Mouse (Mus musculus): ENCODE measurements around the gene Gm49416. TPM values are rescaled to one million over a fixed set of nuclear protein-coding genes. Genes with fewer than 3 reads are reported as not detected.
"Not testable (repeated sequence)": the region's sequence is repeated elsewhere in the genome, so short reads cannot be mapped to it uniquely, and the experiment has no call there.

The Gm49416 gene
- polyA plus RNA-seq, 1 experiment: 1.2 TPM

GRCm38 (mm10) chr19:8857689-8858088 is 31.0 kb upstream of the Gm49416 start:
- WGBS: 40% methylated on average over 4 of the region's 4 CpGs

GRCm38 (mm10) chr19:8859018-8859417 is 29.7 kb upstream of the Gm49416 start:
- no peaks in the 10 kb centered on the region for H3K36me3 ChIP-seq (ENCODE audit: control insufficient read depth, insufficient read depth, low read length)
- H3K27ac ChIP-seq (ENCODE audit: insufficient read depth, low read length): no peak overlapping the region
- no peak overlapping the region for H3K4me3 ChIP-seq (ENCODE audit: extremely low read depth, insufficient read depth, insufficient read length)
- H3K27me3 ChIP-seq (ENCODE audit: control insufficient read depth, insufficient read depth, low read length): no peaks in the 10 kb centered on the region
- H3K4me1 ChIP-seq (ENCODE audit: control insufficient read depth, insufficient read depth, insufficient read length): no peaks in the 10 kb centered on the region
- TF ChIP-seq POLR2A (IDR thresholded peaks at IDR 0.05; ENCODE audit: low read depth, low read length): no peak
- 0 out of 2 replicates have a peak, but pooled peaks have one; percentile 6 for TF ChIP-seq CTCF (IDR thresholded peaks at IDR 0.05; ENCODE audit: extremely low read depth, insufficient read depth, insufficient read length, insufficient replicate concordance)
- 27% methylated on average over 1 of the region's 1 CpGs for WGBS
- peak in 1 of 2 experiments; percentile 54 for DNase-seq (ENCODE audit: low read depth in 1 of 2, low spot score in 2 of 2)

More at GRCm38 (mm10) chr19:8857689-8858088, 31.0 kb upstream of the Gm49416 start:
- Histone ChIP-seq H3K36me3 (ENCODE audit: control insufficient read depth, insufficient read depth, low read length) (no peaks in the 10 kb centered on the region), H3K27me3 (ENCODE audit: control insufficient read depth, insufficient read depth, low read length) (no peaks in the 10 kb centered on the region), H3K4me3 (ENCODE audit: extremely low read depth, insufficient read depth, insufficient read length) (no peak overlapping the region), H3K4me1 (ENCODE audit: control insufficient read depth, insufficient read depth, insufficient read length) (no peaks in the 10 kb centered on the region), H3K27ac (ENCODE audit: insufficient read depth, low read length) (no peak overlapping the region)
- TF ChIP-seq CTCF (IDR thresholded peaks at IDR 0.05; ENCODE audit: extremely low read depth, insufficient read depth, insufficient read length, insufficient replicate concordance): peak; percentile 43; the same call in 1 of the 2 replicates
- TF ChIP-seq POLR2A (IDR thresholded peaks at IDR 0.05; ENCODE audit: low read depth, low read length): no peak
- DNase-seq (ENCODE audit: low read depth in 1 of 2, low spot score in 2 of 2): peak in 1 of 2 experiments; percentile 37

GRCm38 (mm10) chr19:8864265-8864664 is 24.5 kb upstream of the Gm49416 start:
- no peaks in the 10 kb centered on the region for H3K27me3 ChIP-seq (ENCODE audit: control insufficient read depth, insufficient read depth, low read length)
- H3K27ac ChIP-seq (ENCODE audit: insufficient read depth, low read length): no peak overlapping the region
- H3K4me3 ChIP-seq (ENCODE audit: extremely low read depth, insufficient read depth, insufficient read length): no peak overlapping the region
- no peaks in the 10 kb centered on the region for H3K36me3 ChIP-seq (ENCODE audit: control insufficient read depth, insufficient read depth, low read length)
- H3K4me1 ChIP-seq (ENCODE audit: control insufficient read depth, insufficient read depth, insufficient read length): no peaks in the 10 kb centered on the region
- WGBS: 85% methylated on average over 6 of the region's 6 CpGs
- no peak for DNase-seq (ENCODE audit: low read depth in 1 of 2, low spot score in 2 of 2)
- no peak for TF ChIP-seq CTCF (IDR thresholded peaks at IDR 0.05; ENCODE audit: extremely low read depth, insufficient read depth, insufficient read length, insufficient replicate concordance)
- no peak for TF ChIP-seq POLR2A (IDR thresholded peaks at IDR 0.05; ENCODE audit: low read depth, low read length)

GRCm38 (mm10) chr19:8870381-8870780 is 18.3 kb upstream of the Gm49416 start:
- peaks cover 15% of the 10 kb centered on the region for H3K36me3 ChIP-seq (ENCODE audit: control insufficient read depth, insufficient read depth, low read length)
- WGBS: 67% methylated on average over 3 of the region's 3 CpGs
- H3K27ac ChIP-seq (ENCODE audit: insufficient read depth, low read length); H3K27me3 ChIP-seq (ENCODE audit: control insufficient read depth, insufficient read depth, low read length); H3K4me1 ChIP-seq (ENCODE audit: control insufficient read depth, insufficient read depth, insufficient read length); H3K4me3 ChIP-seq (ENCODE audit: extremely low read depth, insufficient read depth, insufficient read length); DNase-seq (ENCODE audit: low read depth in 1 of 2, low spot score in 2 of 2): not testable (repeated sequence)

- H3K36me3 ChIP-seq (ENCODE audit: control insufficient read depth, insufficient read depth, low read length): peaks cover 17% of the 10 kb centered on the region
- H3K27me3 ChIP-seq (ENCODE audit: control insufficient read depth, insufficient read depth, low read length): no peaks in the 10 kb centered on the region
- peak overlapping the region; percentile 78 for H3K4me3 ChIP-seq (ENCODE audit: extremely low read depth, insufficient read depth, insufficient read length)
- 21% methylated on average over 9 of the region's 9 CpGs for WGBS
- no peak for TF ChIP-seq CTCF (IDR thresholded peaks at IDR 0.05; ENCODE audit: extremely low read depth, insufficient read depth, insufficient read length, insufficient replicate concordance)
- peaks cover 3% of the 10 kb centered on the region; the same call in 1 of the 2 replicates for H3K4me1 ChIP-seq (ENCODE audit: control insufficient read depth, insufficient read depth, insufficient read length)
- peak overlapping the region; percentile 55 for H3K27ac ChIP-seq (ENCODE audit: insufficient read depth, low read length)
- DNase-seq (ENCODE audit: low read depth in 1 of 2, low spot score in 2 of 2): no peak
Observed at GRCm38 (mm10) chr19:8870838-8871237, 17.9 kb upstream of the Gm49416 start.

- 1% methylated on average over 57 of the region's 59 CpGs for WGBS
- H3K27me3 ChIP-seq (ENCODE audit: control insufficient read depth, insufficient read depth, low read length): no peaks in the 10 kb centered on the region
- peak within 1 kb of the TSS; percentile 73 for H3K27ac ChIP-seq (ENCODE audit: insufficient read depth, low read length)
- TF ChIP-seq CTCF (IDR thresholded peaks at IDR 0.05; ENCODE audit: extremely low read depth, insufficient read depth, insufficient read length, insufficient replicate concordance): no peak
- TF ChIP-seq POLR2A (IDR thresholded peaks at IDR 0.05; ENCODE audit: low read depth, low read length): no peak; the same call in none of the 2 replicates
- peak; percentile 87 to 96 for DNase-seq (ENCODE audit: low read depth in 1 of 2, low spot score in 2 of 2)
- peaks cover 17% of the 10 kb centered on the region for H3K36me3 ChIP-seq (ENCODE audit: control insufficient read depth, insufficient read depth, low read length)
- H3K4me1 ChIP-seq (ENCODE audit: control insufficient read depth, insufficient read depth, insufficient read length): peaks cover 3% of the 10 kb centered on the region; the same call in 1 of the 2 replicates
- H3K4me3 ChIP-seq (ENCODE audit: extremely low read depth, insufficient read depth, insufficient read length): peak within 1 kb of the TSS; percentile 78
Observed at GRCm38 (mm10) chr19:8871267-8872186, 17.2 kb upstream of the Gm49416 start, which contains the start of gene Ubxn1. Gene Ubxn1 (plus strand): TSS chr19:8871496.

Measured in spleen, adult 2 months (tissue).